Mouse (Mus musculus): ENCODE measurements around the gene Pde6d. TPM values are rescaled to one million over a fixed set of nuclear protein-coding genes. Genes with fewer than 3 reads are reported as not detected.
"Not testable (repeated sequence)": the region's sequence is repeated elsewhere in the genome, so short reads cannot be mapped to it uniquely, and the experiment has no call there.

Gene Pde6d
- polyA plus RNA-seq, 1 experiment: 70.0 TPM

DNA sequence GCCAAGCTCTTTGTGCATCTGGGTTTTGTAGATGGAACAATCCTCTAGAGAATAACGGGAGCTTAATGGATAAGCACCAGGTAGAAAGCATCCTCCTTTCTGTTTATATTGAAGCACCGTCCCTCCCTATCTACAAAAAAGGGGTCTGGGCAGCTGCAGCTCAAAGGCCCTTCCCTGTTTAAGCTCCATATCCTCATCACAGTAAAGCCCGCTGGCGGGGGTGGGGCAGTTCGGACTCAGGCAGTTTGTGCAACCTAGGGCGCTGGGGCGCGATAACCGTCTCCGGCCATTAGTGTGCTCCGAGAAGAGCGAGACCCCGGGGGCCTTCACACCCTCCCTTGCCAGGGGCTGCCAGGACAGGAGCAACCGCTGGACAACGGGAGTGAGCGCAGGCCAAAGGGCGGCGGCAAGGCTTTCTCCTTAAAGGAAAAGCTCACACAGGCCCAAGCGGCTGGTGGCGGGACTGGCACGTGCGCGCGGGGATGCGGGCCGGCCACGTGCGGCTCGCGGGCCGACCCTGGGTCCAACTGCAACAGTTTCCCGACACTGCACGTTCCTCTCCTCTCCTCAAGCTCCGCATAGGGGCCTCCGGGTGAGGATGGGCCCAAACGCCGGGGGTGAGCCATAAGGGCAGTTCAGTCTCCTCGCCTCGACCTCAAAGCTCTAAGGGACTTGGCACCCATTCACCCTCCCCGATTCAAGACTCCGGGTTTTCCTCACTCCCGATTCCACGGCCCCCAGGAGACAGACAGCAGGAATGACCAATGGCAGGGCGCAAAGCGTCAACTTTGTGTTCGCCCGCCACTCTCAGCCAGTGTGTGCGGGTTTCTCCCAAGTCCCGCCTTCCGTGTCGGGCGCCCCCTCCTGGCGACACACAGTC, 57.6 kb downstream of the Pde6d start:
- H3K27ac ChIP-seq (ENCODE audit: control insufficient read depth, insufficient read depth, low read depth, low read length): peak overlapping the region; percentile 100
- no peaks in the 10 kb centered on the region for H3K36me3 ChIP-seq (ENCODE audit: control insufficient read depth, insufficient read depth, low read length)
- H3K4me3 ChIP-seq (ENCODE audit: control insufficient read depth, low read depth, low read length): peak overlapping the region; percentile 92
- H3K27me3 ChIP-seq (ENCODE audit: control insufficient read depth, insufficient read depth, low read length): no peaks in the 10 kb centered on the region
- H3K4me1 ChIP-seq (ENCODE audit: control insufficient read depth, insufficient read depth, low read length): peaks cover 21% of the 10 kb centered on the region
- TF ChIP-seq POLR2A (IDR thresholded peaks at IDR 0.05; ENCODE audit: control insufficient read depth, low read depth, low read length): peak; percentile 44; the same call in 1 of the 2 replicates
- TF ChIP-seq CTCF (IDR thresholded peaks at IDR 0.05; ENCODE audit: control insufficient read depth, insufficient read depth, insufficient replicate concordance, low read depth, low read length): peak; percentile 89

DNA sequence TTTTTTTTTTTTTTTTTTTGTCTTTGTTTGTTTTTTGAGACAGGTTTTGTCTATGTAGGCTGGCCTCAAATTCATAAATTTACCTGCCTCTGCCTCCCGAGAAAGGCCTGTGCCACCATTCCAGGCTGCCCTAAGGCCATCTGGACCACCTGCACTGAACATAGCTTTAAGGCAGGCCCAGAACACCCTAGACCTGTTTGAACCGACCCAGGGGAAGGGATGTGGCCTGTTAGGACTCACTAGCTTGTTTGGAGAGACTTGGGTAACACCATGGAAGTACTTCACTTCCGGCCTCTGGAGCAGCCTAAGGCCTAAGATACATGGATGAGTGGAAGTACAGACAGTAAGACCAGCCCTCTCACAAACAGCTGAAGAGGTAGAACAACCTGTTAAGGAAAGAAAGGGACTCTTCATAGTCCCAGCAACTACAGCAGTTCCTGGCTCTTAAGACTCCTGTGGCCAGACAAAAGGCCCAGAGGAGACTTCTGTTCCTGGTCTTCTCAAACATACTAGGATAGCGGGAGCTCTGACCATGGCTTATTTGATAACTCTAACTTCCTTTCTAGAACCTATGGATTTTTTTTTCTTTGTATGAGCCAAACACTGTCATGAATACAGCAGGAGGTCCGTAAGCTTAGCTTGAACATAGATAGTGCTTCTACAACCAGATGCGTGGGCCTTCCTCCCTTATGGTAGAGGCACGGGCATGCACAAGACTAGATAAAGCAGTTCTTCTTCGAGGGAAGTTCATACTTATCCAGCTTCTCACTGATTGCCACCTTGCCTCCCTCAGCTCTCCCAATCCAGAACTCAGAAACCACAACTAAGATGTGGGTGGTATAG, 58.4 kb downstream of the Pde6d start:
- Histone ChIP-seq H3K36me3 (ENCODE audit: control insufficient read depth, insufficient read depth, low read length) (no peaks in the 10 kb centered on the region), H3K4me1 (ENCODE audit: control insufficient read depth, insufficient read depth, low read length) (peaks cover 21% of the 10 kb centered on the region), H3K27me3 (ENCODE audit: control insufficient read depth, insufficient read depth, low read length) (no peaks in the 10 kb centered on the region), H3K4me3 (ENCODE audit: control insufficient read depth, low read depth, low read length) (no peak overlapping the region; the same call in 1 of the 2 replicates), H3K27ac (ENCODE audit: control insufficient read depth, insufficient read depth, low read depth, low read length) (peak overlapping the region; percentile 100)
- TF ChIP-seq CTCF (IDR thresholded peaks at IDR 0.05; ENCODE audit: control insufficient read depth, insufficient read depth, insufficient replicate concordance, low read depth, low read length): no peak
- no peak for TF ChIP-seq POLR2A (IDR thresholded peaks at IDR 0.05; ENCODE audit: control insufficient read depth, low read depth, low read length)

DNA sequence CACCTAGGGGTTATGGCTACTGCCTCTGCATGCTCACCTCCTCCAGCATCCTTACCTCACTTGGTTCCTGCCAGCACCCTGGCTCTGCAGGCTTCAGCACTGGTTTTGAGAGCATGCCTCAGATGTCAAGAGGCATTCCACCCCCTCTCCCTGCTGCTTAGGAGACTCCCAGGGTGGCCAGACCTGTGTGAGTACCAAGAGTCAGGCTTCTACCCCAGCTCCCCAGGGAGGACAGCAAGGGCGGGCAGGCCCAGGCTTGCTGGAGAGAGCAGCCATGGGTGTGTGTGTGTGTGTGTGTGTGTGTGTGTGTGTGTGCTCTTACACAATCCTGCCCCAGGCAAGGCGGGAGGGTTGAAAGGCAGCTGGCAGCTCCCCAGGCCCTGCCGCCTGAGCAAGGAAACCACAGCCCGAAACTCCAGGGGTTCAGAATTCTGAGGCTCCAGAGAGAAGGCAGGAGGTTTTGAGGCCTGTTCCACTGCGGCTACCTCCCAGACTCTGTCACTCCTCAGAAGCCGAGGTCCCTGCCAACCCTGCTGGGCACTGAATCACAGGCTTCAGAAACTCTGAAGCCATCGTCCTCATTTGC, 60.0 kb downstream of the Pde6d start:
- Histone ChIP-seq H3K4me3 (ENCODE audit: control insufficient read depth, low read depth, low read length) (no peak overlapping the region), H3K27ac (ENCODE audit: control insufficient read depth, insufficient read depth, low read depth, low read length) (no peak overlapping the region)

DNA sequence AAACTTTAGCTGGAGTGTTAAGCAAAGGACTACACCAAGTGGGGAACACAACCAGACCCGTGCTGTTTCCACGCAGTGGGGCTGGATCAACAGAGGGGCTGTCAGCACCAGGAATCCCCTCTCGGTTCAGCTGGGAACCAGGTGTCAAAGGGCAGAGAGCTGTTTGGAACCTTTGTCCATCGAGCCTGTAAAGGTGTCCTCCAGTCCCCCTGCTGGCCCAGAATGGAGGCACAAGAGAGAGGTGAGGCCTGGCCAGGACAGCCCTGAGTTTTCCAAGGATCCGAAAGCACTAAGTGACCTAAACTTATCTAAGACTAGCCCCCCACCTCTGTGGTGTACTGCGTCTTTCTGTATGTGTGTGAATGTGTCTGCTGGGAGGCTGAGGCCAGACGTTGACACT, 62.1 kb downstream of the Pde6d start:
- Histone ChIP-seq H3K27ac (ENCODE audit: control insufficient read depth, insufficient read depth, low read depth, low read length) (no peak overlapping the region), H3K27me3 (ENCODE audit: control insufficient read depth, insufficient read depth, low read length) (no peaks in the 10 kb centered on the region), H3K36me3 (ENCODE audit: control insufficient read depth, insufficient read depth, low read length) (no peaks in the 10 kb centered on the region), H3K4me3 (ENCODE audit: control insufficient read depth, low read depth, low read length) (no peak overlapping the region), H3K4me1 (ENCODE audit: control insufficient read depth, insufficient read depth, low read length) (peaks cover 5% of the 10 kb centered on the region)
- TF ChIP-seq CTCF (IDR thresholded peaks at IDR 0.05; ENCODE audit: control insufficient read depth, insufficient read depth, insufficient replicate concordance, low read depth, low read length): peak; percentile 50; the same call in 1 of the 2 replicates
- no peak for TF ChIP-seq POLR2A (IDR thresholded peaks at IDR 0.05; ENCODE audit: control insufficient read depth, low read depth, low read length)

More for the DNA sequence above, 60.0 kb downstream of the Pde6d start:
- TF ChIP-seq CTCF (IDR thresholded peaks at IDR 0.05; ENCODE audit: control insufficient read depth, insufficient read depth, insufficient replicate concordance, low read depth, low read length) (no peak), POLR2A (IDR thresholded peaks at IDR 0.05; ENCODE audit: control insufficient read depth, low read depth, low read length) (no peak)
- H3K36me3 ChIP-seq (ENCODE audit: control insufficient read depth, insufficient read depth, low read length): no peaks in the 10 kb centered on the region
- H3K4me1 ChIP-seq (ENCODE audit: control insufficient read depth, insufficient read depth, low read length): peaks cover 9% of the 10 kb centered on the region
- no peaks in the 10 kb centered on the region for H3K27me3 ChIP-seq (ENCODE audit: control insufficient read depth, insufficient read depth, low read length)

DNA sequence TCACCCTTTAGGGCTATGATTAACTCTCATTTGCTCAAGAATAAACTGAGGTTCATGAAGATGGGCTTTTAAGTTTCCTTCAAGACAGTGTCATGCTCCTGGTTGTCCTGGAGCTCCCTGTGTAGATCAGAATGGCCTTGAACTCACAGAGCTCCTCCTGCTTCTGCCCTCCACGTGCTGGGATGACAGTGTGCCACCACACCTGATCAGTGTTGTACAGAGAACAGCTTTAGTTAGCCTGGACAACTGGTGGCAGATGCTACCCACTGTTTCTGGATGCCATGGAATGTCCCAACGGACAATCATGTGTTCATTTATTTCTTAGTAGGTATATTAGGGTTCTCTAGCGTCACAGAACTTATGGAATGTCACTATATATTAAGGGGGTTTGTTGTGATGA, 65.4 kb downstream of the Pde6d start:
- Histone ChIP-seq H3K27ac (ENCODE audit: control insufficient read depth, insufficient read depth, low read depth, low read length) (no peak overlapping the region), H3K27me3 (ENCODE audit: control insufficient read depth, insufficient read depth, low read length) (no peaks in the 10 kb centered on the region), H3K36me3 (ENCODE audit: control insufficient read depth, insufficient read depth, low read length) (no peaks in the 10 kb centered on the region), H3K4me1 (ENCODE audit: control insufficient read depth, insufficient read depth, low read length) (no peaks in the 10 kb centered on the region; the same call in 1 of the 2 replicates), H3K4me3 (ENCODE audit: control insufficient read depth, low read depth, low read length) (peak overlapping the region; percentile 66)
- TF ChIP-seq POLR2A (IDR thresholded peaks at IDR 0.05; ENCODE audit: control insufficient read depth, low read depth, low read length): no peak
- no peak for TF ChIP-seq CTCF (IDR thresholded peaks at IDR 0.05; ENCODE audit: control insufficient read depth, insufficient read depth, insufficient replicate concordance, low read depth, low read length)

DNA sequence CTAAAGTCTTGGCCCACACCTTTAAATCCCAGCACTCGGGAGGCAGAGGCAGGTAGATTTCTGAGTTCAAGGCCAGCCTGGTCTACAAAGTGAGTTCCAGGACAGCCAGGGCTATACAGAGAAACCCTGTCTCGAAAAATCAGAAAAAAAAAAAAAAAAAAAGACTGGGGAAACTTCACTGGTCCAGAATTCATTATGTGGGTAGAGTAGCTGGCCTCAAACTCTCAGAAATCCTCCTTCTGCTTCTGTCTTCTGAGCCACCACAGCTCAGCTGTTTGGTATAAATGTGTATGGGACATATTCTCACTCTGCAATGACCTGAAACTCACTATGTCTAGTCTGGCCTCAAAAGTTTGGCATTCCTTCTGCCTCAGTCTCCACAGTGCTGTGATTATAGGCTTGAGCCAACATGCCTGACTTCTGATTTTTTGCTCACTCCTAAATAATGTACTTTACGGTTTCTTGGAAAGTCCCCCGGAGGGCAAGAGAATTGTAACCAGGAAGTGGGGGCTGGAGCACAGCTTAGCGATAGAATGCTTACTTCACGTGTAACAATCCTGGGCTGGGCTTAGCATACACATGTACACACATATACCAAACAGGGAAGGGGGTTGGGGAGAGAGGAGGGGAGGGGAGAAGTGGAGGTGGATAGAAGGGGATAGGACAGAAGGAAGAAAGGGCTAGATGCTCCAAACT, 66.6 kb downstream of the Pde6d start:
- Histone ChIP-seq H3K4me1 (ENCODE audit: control insufficient read depth, insufficient read depth, low read length) (no peaks in the 10 kb centered on the region; the same call in 1 of the 2 replicates), H3K27me3 (ENCODE audit: control insufficient read depth, insufficient read depth, low read length) (no peaks in the 10 kb centered on the region), H3K27ac (ENCODE audit: control insufficient read depth, insufficient read depth, low read depth, low read length) (no peak overlapping the region), H3K36me3 (ENCODE audit: control insufficient read depth, insufficient read depth, low read length) (no peaks in the 10 kb centered on the region), H3K4me3 (ENCODE audit: control insufficient read depth, low read depth, low read length) (peak overlapping the region; percentile 64)
- no peak for TF ChIP-seq POLR2A (IDR thresholded peaks at IDR 0.05; ENCODE audit: control insufficient read depth, low read depth, low read length)
- no peak for TF ChIP-seq CTCF (IDR thresholded peaks at IDR 0.05; ENCODE audit: control insufficient read depth, insufficient read depth, insufficient replicate concordance, low read depth, low read length)

DNA sequence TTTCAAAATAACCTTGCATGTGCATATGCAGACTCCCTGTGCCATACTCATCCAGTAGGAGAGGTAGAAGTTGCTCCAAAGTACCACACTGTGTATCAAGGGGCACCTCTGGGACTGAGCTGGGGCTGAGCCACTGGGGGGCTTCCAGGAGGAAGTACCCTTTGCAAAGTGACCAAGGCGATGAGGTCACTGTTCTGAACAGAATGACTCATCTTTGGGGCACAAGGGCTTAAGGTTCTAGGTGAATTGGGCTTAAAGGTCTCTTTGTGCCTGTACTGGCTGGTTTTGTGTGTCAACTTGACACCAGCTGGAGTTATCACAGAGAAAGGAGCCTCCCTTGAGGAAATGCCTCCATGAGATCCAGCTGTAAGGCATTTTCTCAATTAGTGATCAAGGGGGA, 69.4 kb downstream of the Pde6d start:
- H3K27me3 ChIP-seq (ENCODE audit: control insufficient read depth, insufficient read depth, low read length); H3K4me3 ChIP-seq (ENCODE audit: control insufficient read depth, low read depth, low read length); H3K36me3 ChIP-seq (ENCODE audit: control insufficient read depth, insufficient read depth, low read length); H3K27ac ChIP-seq (ENCODE audit: control insufficient read depth, insufficient read depth, low read depth, low read length); H3K4me1 ChIP-seq (ENCODE audit: control insufficient read depth, insufficient read depth, low read length): not testable (repeated sequence)
